Mouse (Mus musculus) cerebellum, adult 18-20 months (tissue): ENCODE measurements at regions not wholly inside any gene's neighbourhood (a gene's known extent, or its start where the extent isn't known, plus 50 kb on each side); places are given as distances from the start of the nearest gene placed in this dataset.

Source experiments
- DNase-seq, 2 experiments: peaks; one replicate each; pipeline ENCODE4 v3.0.0; 2021

- no peak for DNase-seq
Measured at GRCm38 (mm10) chr7:145135971-145136370, 71.9 kb downstream of the 1810010D01Rik start.

GRCm38 (mm10) chr7:145132506-145132905, 75.4 kb downstream of the 1810010D01Rik start:
- no peak for DNase-seq

GRCm38 (mm10) chr7:145131438-145132159, 76.3 kb downstream of the 1810010D01Rik start:
- no peak for DNase-seq

- DNase-seq, result no peak
Measured at GRCm38 (mm10) chr7:145129971-145130370, 77.9 kb downstream of the 1810010D01Rik start.

- DNase-seq, result no peak
Measured at GRCm38 (mm10) chr7:145127661-145128060, 80.3 kb downstream of the 1810010D01Rik start.

GRCm38 (mm10) chr7:145127180-145127579, 80.7 kb downstream of the 1810010D01Rik start:
- no peak for DNase-seq

- DNase-seq, result no peak
Measured at GRCm38 (mm10) chr7:145123996-145124601, 83.8 kb downstream of the 1810010D01Rik start.

GRCm38 (mm10) chr7:145122471-145122870, 85.4 kb downstream of the 1810010D01Rik start:
- no peak for DNase-seq

- DNase-seq, result no peak
Measured at GRCm38 (mm10) chr7:145118406-145118805, 89.5 kb downstream of the 1810010D01Rik start.

GRCm38 (mm10) chr7:145114660-145115059, 93.3 kb downstream of the 1810010D01Rik start:
- DNase-seq, result no peak

GRCm38 (mm10) chr7:145114145-145114544, 93.8 kb downstream of the 1810010D01Rik start:
- no peak for DNase-seq

- DNase-seq, result no peak
Measured at GRCm38 (mm10) chr7:145112887-145113531, 94.9 kb downstream of the 1810010D01Rik start.

- no peak for DNase-seq
Measured at GRCm38 (mm10) chr7:145112146-145112830, 95.6 kb downstream of the 1810010D01Rik start.

- no peak for DNase-seq
Measured at GRCm38 (mm10) chr7:145111252-145112131, 96.4 kb downstream of the 1810010D01Rik start.

GRCm38 (mm10) chr7:145110657-145111251, 97.2 kb downstream of the 1810010D01Rik start:
- no peak for DNase-seq

- DNase-seq, result no peak
Measured at GRCm38 (mm10) chr7:145110028-145110427, 97.9 kb downstream of the 1810010D01Rik start.

- DNase-seq, result no peak
Measured at GRCm38 (mm10) chr7:145109471-145109870, 98.4 kb downstream of the 1810010D01Rik start.

- no peak for DNase-seq
Measured at GRCm38 (mm10) chr7:145108994-145109393, 98.9 kb downstream of the 1810010D01Rik start.

GRCm38 (mm10) chr7:145107575-145108170, 100.2 kb downstream of the 1810010D01Rik start:
- DNase-seq, result no peak

GRCm38 (mm10) chr7:145106494-145106849, 101.4 kb downstream of the 1810010D01Rik start:
- peak; percentile 22 to 24 for DNase-seq

GRCm38 (mm10) chr7:145105831-145106493, 102.0 kb downstream of the 1810010D01Rik start:
- DNase-seq, result no peak
